Mouse (Mus musculus) MEL (cell line): ENCODE results near the gene Dydc1.

Experiments
- CTCF ChIP-seq, 3 experiments: IDR thresholded peaks in 2 of 3; conservative IDR thresholded peaks in 1 of 3; 2 replicates each; pipeline ENCODE4 v1.5.1; 2011 to 2012; ENCODE audit warnings: low read length in 3 of 3, low read depth in 2 of 3, mild to moderate bottlenecking in 2 of 3, improper control_type of control experiment in 1 of 3, inconsistent platforms in 1 of 3, mixed read lengths in 1 of 3, moderate library complexity in 1 of 3; ENCODE audit not compliant: control insufficient read depth in 1 of 3, insufficient read depth in 1 of 3, poor library complexity in 1 of 3, severe bottlenecking in 1 of 3
- EP300 ChIP-seq, 2 experiments: IDR thresholded peaks; 2 replicates each; pipeline ENCODE4 v1.6.1; 2011; ENCODE audit warnings: improper control_type of control experiment in 2 of 2, low read length in 2 of 2, low read depth in 1 of 2, mild to moderate bottlenecking in 1 of 2
- HCFC1 ChIP-seq: IDR thresholded peaks from 2 replicates; pipeline ENCODE4 v1.6.1; 2012; ENCODE audit warnings: low read depth, mild to moderate bottlenecking, inconsistent platforms, low read length, improper control_type of control experiment, moderate library complexity
- POLR2A ChIP-seq, 2 experiments: IDR thresholded peaks; 2 replicates each; pipeline ENCODE4 v1.6.1; 2011 to 2012; ENCODE audit warnings: low read length in 2 of 2, mild to moderate bottlenecking in 2 of 2, control low read depth in 1 of 2, improper control_type of control experiment in 1 of 2, low read depth in 1 of 2, moderate library complexity in 1 of 2; ENCODE audit not compliant: control insufficient read depth in 1 of 2, insufficient read depth in 1 of 2, poor library complexity in 1 of 2
- TCF12 ChIP-seq: IDR thresholded peaks from 2 replicates; pipeline ENCODE4 v1.6.1; 2014; ENCODE audit warnings: low read depth, mild to moderate bottlenecking, inconsistent platforms, low read length, improper control_type of control experiment, moderate library complexity
- ZNF384 ChIP-seq: IDR thresholded peaks from 2 replicates; pipeline ENCODE4 v1.6.1; 2012; ENCODE audit warnings: low read depth, mild to moderate bottlenecking, inconsistent platforms, low read length, improper control_type of control experiment

- no peak for TF ChIP-seq POLR2A (IDR thresholded peaks at IDR 0.05; ENCODE audit: control insufficient read depth in 1 of 2, insufficient read depth in 1 of 2, low read depth in 1 of 2, low read length in 2 of 2, poor library complexity in 1 of 2)
- TF ChIP-seq CTCF (IDR thresholded peaks at IDR 0.05 in 2 of 3, conservative IDR thresholded peaks at IDR 0.05 in 1 of 3; ENCODE audit: control insufficient read depth in 1 of 3, insufficient read depth in 1 of 3, low read depth in 2 of 3, low read length in 3 of 3, poor library complexity in 1 of 3, severe bottlenecking in 1 of 3) = no peak
- TF ChIP-seq ZNF384 = no peak
- TF ChIP-seq TCF12 = no peak
- TF ChIP-seq EP300 (IDR thresholded peaks at IDR 0.05; ENCODE audit: low read depth in 1 of 2, low read length in 2 of 2) = no peak
- no peak for TF ChIP-seq HCFC1
Observed at GRCm38 (mm10) chr14:41137006-41137405, 64.3 kb downstream of the Dydc1 start.
